28 mouse cellular contexts compared by ENCODE assay signal in the genomic region with DNA sequence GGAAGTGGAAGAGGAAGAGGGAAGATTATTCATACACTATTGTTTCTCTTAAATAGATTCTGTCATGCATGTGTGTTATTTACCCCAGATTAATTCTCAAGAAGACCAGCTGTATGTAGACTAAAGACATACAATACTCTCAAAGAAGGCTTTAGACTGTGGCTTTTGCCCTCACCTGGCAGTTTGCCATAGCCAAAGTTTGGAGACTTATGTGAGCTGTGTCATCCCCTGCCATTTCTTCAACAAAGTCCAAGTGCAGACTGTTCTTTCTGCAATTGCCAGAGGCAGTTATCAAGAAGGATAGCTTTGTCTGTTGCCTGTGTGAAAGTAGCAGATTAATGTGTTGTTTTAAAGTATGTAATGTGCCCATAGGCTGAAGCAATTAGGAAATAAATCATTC.
DNase-seq lines count a peak whose midpoint lies in the region; ATAC-seq and TF ChIP-seq lines count a peak whose summit lies in the region.
"Had no signal": no experiment of that assay in that cellular context is flagged by ENCODE, and none has a peak within 500 bp of the region (broad histone marks: within the 10 kb centered on the region; RNA-seq: fewer than 3 reads in every experiment).

No protein-coding gene starts in this region.

- H3K4me3 ChIP-seq in kidney, adult 2 months (ENCODE audit: insufficient read depth, low read depth, low read length): no peak overlapping the region
- no peak overlapping the region for H3K4me3 ChIP-seq in midbrain, embryonic 11.5 days (ENCODE audit: low read depth, low read length)
- no peak overlapping the region for H3K4me3 ChIP-seq in midbrain, embryonic 14.5 days (replicated peaks; ENCODE audit: low read depth, low read length)
- H3K4me3 ChIP-seq in hindbrain, embryonic 14.5 days (replicated peaks; ENCODE audit: low read length): no peak overlapping the region
- H3K4me3 ChIP-seq: heart, embryonic 12.5 days; hindbrain, embryonic 15.5 days; midbrain, embryonic 12.5 days had no signal

- H3K36me3 ChIP-seq in kidney, adult 2 months (ENCODE audit: control insufficient read depth, insufficient read depth, low read length): no peaks in the 10 kb centered on the region
- no peaks in the 10 kb centered on the region for H3K36me3 ChIP-seq in midbrain, embryonic 11.5 days (ENCODE audit: control insufficient read depth, insufficient read depth, low read length)
- no peaks in the 10 kb centered on the region for H3K36me3 ChIP-seq in midbrain, embryonic 14.5 days (ENCODE audit: control insufficient read depth, insufficient read depth, low read length)
- no peaks in the 10 kb centered on the region for H3K36me3 ChIP-seq in splenic B cell, adult 2 months (ENCODE audit: control insufficient read depth, insufficient read depth, low read length, poor library complexity, severe bottlenecking)
- H3K36me3 ChIP-seq in hindbrain, embryonic 14.5 days (replicated peaks; ENCODE audit: control insufficient read depth, insufficient read depth): no peaks in the 10 kb centered on the region
- H3K36me3 ChIP-seq: heart, embryonic 12.5 days; hindbrain, embryonic 15.5 days; midbrain, embryonic 12.5 days had no signal

- no peak overlapping the region for H3K4me2 ChIP-seq in midbrain, embryonic 11.5 days
- no peak overlapping the region for H3K4me2 ChIP-seq in midbrain, embryonic 14.5 days (ENCODE audit: low read length)
- H3K4me2 ChIP-seq in hindbrain, embryonic 14.5 days (replicated peaks): no peak overlapping the region
- H3K4me2 ChIP-seq: heart, embryonic 12.5 days; hindbrain, embryonic 15.5 days; midbrain, embryonic 12.5 days had no signal

- no peak overlapping the region for H3K27ac ChIP-seq in kidney, adult 2 months (ENCODE audit: insufficient read depth, low read depth, low read length)
- no peak overlapping the region for H3K27ac ChIP-seq in midbrain, embryonic 11.5 days (ENCODE audit: low read depth, low read length)
- no peak overlapping the region for H3K27ac ChIP-seq in midbrain, embryonic 14.5 days (replicated peaks; ENCODE audit: low read depth, low read length)
- H3K27ac ChIP-seq in hindbrain, embryonic 14.5 days: no peak overlapping the region
- H3K27ac ChIP-seq: hindbrain, embryonic 15.5 days; liver, embryonic 14.5 days; midbrain, embryonic 12.5 days; stomach, postnatal 0 days had no signal

- ATAC-seq in midbrain, embryonic 11.5 days (ENCODE audit: low FRiP score): no peak
- no peak for ATAC-seq in midbrain, embryonic 14.5 days (ENCODE audit: low FRiP score, low TSS enrichment)
- ATAC-seq in hindbrain, embryonic 14.5 days (ENCODE audit: low FRiP score): no peak
- ATAC-seq: activated CD4-positive, CD25-positive, alpha-beta regulatory T cell, adult 4 months; CD4-positive, CD25-positive, alpha-beta regulatory T cell, adult 4 months; forebrain, embryonic 14.5 days; inflammation-experienced regulatory T-cells, adult 6 months had no signal

- H3K4me1 ChIP-seq in kidney, adult 2 months (ENCODE audit: control insufficient read depth, insufficient read depth, low read length): no peaks in the 10 kb centered on the region
- H3K4me1 ChIP-seq in midbrain, embryonic 11.5 days (ENCODE audit: control insufficient read depth, insufficient read depth, low read length): no peaks in the 10 kb centered on the region
- H3K4me1 ChIP-seq in midbrain, embryonic 14.5 days (ENCODE audit: control insufficient read depth, insufficient read depth, low read length): no peaks in the 10 kb centered on the region
- H3K4me1 ChIP-seq in hindbrain, embryonic 14.5 days (replicated peaks; ENCODE audit: control insufficient read depth, insufficient read depth, low read length): no peaks in the 10 kb centered on the region
- H3K4me1 ChIP-seq: heart, embryonic 12.5 days; hindbrain, embryonic 15.5 days; midbrain, embryonic 12.5 days had no signal

- no peaks in the 10 kb centered on the region for H3K9me3 ChIP-seq in midbrain, embryonic 11.5 days (ENCODE audit: control insufficient read depth, low read length)
- H3K9me3 ChIP-seq in midbrain, embryonic 14.5 days (ENCODE audit: control insufficient read depth, low read length): no peaks in the 10 kb centered on the region
- no peaks in the 10 kb centered on the region for H3K9me3 ChIP-seq in hindbrain, embryonic 14.5 days (ENCODE audit: control insufficient read depth, low read length)
- H3K9me3 ChIP-seq: heart, embryonic 12.5 days; hindbrain, embryonic 15.5 days; midbrain, embryonic 12.5 days had no signal

- TF ChIP-seq POLR2A in kidney, adult 2 months (IDR thresholded peaks at IDR 0.05; ENCODE audit: low read depth, low read length): no peak

- no peak for TF ChIP-seq CTCF in kidney, adult 2 months (conservative IDR thresholded peaks at IDR 0.05; ENCODE audit: insufficient read depth, insufficient read length, low read depth, low read length)

- H3K9ac ChIP-seq in midbrain, embryonic 11.5 days (ENCODE audit: low read length): no peak overlapping the region
- H3K9ac ChIP-seq in midbrain, embryonic 14.5 days (replicated peaks; ENCODE audit: low read length): no peak overlapping the region
- no peak overlapping the region for H3K9ac ChIP-seq in hindbrain, embryonic 14.5 days
- H3K9ac ChIP-seq: heart, embryonic 12.5 days; hindbrain, embryonic 15.5 days; liver, embryonic 14.5 days; midbrain, embryonic 12.5 days had no signal

- peak; percentile 2 for DNase-seq in kidney, adult 2 months
- no peak for DNase-seq in kidney, adult 9 months
- peak; percentile 51 for DNase-seq in midbrain, embryonic 11.5 days (ENCODE audit: low spot score, missing footprints)
- DNase-seq in midbrain, embryonic 14.5 days: no peak
- peak; percentile 46 for DNase-seq in NIH3T3 (ENCODE audit: low read depth)
- DNase-seq in splenic B cell, adult 2 months (ENCODE audit: low read depth, low spot score): peak; percentile 13
- DNase-seq in hindbrain, embryonic 14.5 days (ENCODE audit: low spot score): no peak
- DNase-seq: adrenal gland, adult 8-10 months; cerebellum, adult 2 months; cerebellum, postnatal 14 days; gastrocnemius, postnatal 14 days; heart, adult 11 months; kidney, adult 11 months; layer of hippocampus, postnatal 36 days; liver; lung, adult 2 months; lung, postnatal 14 days; spleen, adult 18-20 months; thymus, postnatal 4 days had no signal

- H3K27me3 ChIP-seq in kidney, adult 2 months (replicated peaks; ENCODE audit: control insufficient read depth, insufficient read depth, low read length): no peaks in the 10 kb centered on the region
- no peaks in the 10 kb centered on the region for H3K27me3 ChIP-seq in midbrain, embryonic 11.5 days (ENCODE audit: control insufficient read depth, insufficient read depth, low read length)
- H3K27me3 ChIP-seq in midbrain, embryonic 14.5 days (ENCODE audit: control insufficient read depth, insufficient read depth, low read length): no peaks in the 10 kb centered on the region
- H3K27me3 ChIP-seq in splenic B cell, adult 2 months (ENCODE audit: control insufficient read depth, insufficient read depth, low read length, poor library complexity, severe bottlenecking): no peaks in the 10 kb centered on the region; the same call in 1 of the 2 replicates
- H3K27me3 ChIP-seq in hindbrain, embryonic 14.5 days (ENCODE audit: control insufficient read depth, insufficient read depth, low read length): no peaks in the 10 kb centered on the region
- H3K27me3 ChIP-seq: heart, embryonic 12.5 days; hindbrain, embryonic 15.5 days; midbrain, embryonic 12.5 days had no signal

Comparison
In these comparisons a context has a peak if more than half of its experiments do, and no peak if none do; other contexts are left out.
1. DNase-seq: peak in kidney, adult 2 months (single experiment), midbrain, embryonic 11.5 days (single experiment), NIH3T3 (single experiment) and splenic B cell, adult 2 months (single experiment); none in kidney, adult 9 months (single experiment), midbrain, embryonic 14.5 days (single experiment) and hindbrain, embryonic 14.5 days (single experiment).